Mouse (Mus musculus) left cerebral cortex, adult 18-20 months (tissue): ENCODE measurements around the gene Gstm3. TPM values are rescaled to one million over a fixed set of nuclear protein-coding genes. Genes with fewer than 3 reads are reported as not detected.
"Not testable (repeated sequence)": the region's sequence is repeated elsewhere in the genome, so short reads cannot be mapped to it uniquely, and the experiment has no call there.

Experiments
- DNase-seq, 2 experiments: peaks; one replicate each; pipeline ENCODE4 v3.0.0; 2021 to 2022; ENCODE audit warnings: low spot score in 2 of 2, mixed read lengths in 1 of 2
- total RNA-seq, 2 experiments: library from RNA; stranded (reverse); gene quantifications; 2 replicates each; pipeline ENCODE4 v1.2.3; 2021

Gstm3 gene
- total RNA-seq, 2 experiments from 2014 or later = not detected

DNA sequence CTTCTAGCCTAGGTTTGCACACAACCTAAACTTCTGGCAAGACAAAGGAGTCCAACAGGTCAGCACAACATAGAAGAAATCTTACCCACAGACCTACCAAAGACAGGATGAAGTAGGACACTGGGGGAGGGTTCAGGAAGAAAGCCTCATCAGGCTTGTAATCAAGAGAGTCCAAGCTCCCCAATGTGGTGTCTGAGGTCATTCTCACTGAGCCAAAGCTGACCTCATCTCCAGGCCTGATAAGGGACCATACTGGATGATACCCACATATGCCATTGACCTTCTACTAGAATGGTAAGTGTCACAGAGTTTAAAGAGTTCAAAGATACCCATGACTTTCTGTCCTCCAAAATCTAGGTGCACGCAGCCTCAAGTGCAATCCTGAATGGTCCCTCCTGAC is 5.2 kb upstream of the Gstm3 start:
- DNase-seq = no peak

- no peak for DNase-seq
These were observed 3.0 kb upstream of the Gstm3 start for GRCm38 (mm10) chr3:107972070-107972469.

- DNase-seq = not testable (repeated sequence)
These were observed 2.0 kb upstream of the Gstm3 start for GRCm38 (mm10) chr3:107971101-107971500.

GRCm38 (mm10) chr3:107966631-107967030 is 2.5 kb downstream of the Gstm3 start:
- DNase-seq = no peak

DNA sequence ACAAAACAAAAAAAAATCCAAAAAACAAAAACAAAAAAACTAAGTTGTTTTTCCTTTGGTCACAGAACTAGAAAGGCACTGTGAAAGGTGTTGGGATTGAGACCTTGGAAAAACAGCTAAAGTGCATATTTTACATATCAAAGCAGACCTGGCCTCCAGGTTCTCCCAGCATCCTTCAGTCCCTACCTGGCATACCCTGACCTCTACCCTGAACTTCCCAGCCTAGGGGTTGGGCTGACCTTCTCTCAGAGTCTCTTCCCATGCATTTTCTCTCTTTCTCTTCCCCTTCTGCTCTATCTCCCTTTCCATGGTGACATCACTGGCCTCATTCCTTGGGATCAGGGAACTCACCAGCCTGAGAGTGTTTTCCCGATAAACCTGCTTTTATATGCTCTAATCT is 3.5 kb downstream of the Gstm3 start:
- DNase-seq = no peak

DNA sequence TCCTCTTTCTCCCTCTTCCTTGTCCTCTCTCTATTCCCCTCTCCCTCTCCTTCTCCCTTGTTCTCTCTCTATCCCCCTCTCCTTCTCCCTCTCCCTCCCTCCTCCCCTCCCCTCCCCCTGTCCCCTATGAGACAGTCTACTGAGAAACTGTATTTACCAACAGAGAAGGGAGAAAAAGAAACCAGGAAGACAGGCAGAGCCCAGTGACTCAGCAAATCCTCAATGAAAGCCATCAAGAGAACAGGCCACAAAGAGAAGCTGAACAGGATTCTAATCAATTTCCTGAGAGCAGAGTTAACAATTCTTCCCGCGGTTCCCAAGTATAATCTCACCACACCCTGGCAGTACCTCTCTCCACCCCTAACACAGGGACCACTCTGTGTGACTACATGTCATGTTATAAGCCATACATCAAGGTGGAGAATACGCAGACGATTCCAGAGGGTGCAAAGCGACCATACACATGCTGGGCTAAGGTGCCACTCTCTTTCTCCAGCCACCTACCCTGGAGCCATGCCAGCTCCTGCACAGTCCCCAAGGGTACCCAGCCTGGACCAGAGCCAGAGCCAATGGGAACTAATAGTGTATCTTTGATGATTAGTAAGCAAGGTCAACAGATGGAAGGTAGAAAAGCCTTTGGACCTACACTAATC is 4.3 kb downstream of the Gstm3 start:
- no peak for DNase-seq

GRCm38 (mm10) chr3:107964026-107964425 is 5.1 kb downstream of the Gstm3 start:
- DNase-seq = no peak

DNA sequence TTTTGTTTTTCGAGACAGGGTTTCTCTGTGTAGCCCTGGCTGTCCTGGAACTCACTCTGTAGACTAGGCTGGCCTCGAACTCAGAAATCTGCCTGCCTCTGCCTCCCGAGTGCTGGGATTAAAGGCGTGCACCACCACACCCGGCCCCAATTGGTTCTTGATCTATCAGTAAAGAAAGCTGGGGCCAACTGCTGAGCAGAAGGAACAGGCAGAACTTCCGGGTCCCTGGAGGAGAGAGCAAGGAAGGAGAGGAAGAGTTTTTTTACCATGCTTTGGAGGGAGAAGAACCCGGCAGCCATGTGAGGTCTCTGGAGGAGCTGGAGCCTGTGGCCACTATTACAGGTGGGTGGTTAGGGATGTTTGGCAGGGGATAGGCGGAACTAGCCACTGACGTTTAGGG is 13.8 kb downstream of the Gstm3 start:
- DNase-seq = not testable (repeated sequence)

DNA sequence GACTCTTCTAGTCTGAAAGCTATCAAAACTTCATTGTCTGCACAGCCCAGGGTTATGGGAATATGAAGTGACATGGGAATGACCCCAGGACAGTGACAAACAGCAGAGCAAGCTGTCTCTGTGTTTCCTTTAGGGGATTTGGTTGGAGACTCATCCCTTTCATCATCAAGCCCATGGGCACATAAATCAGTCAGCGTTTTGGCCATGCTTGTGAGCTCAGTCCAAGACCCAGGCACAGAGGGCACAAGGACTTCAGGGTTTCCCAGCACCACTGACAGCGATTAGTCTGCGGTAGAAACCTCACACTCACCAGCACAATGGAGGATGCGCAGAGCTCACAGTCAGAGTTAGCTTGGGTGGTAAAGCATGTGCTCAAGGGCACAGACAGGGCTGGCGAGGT is 15.2 kb downstream of the Gstm3 start:
- DNase-seq = no peak

DNA sequence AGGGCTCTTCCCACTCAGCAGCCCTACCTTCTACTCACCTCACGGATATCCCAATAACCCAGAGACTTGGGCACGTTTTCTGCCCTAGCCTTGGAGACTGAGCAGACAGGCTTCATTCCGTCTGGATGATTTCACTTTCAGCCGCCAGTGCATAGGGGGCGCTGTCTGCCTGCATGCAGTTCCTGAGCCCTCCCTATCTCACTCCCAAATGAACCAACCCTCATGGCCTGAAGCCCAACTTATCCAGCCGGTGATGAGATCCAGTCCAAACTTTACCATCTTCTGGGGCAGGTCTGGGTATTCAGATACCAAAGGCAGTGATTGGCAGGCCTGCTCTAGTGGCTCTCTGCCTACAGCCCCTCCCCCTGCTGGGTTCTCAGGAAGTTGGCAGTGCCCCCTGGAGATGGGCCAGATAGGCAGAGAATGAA is 15.7 kb downstream of the Gstm3 start:
- DNase-seq = peak in 1 of 2 experiments; percentile 57

GRCm38 (mm10) chr3:107950531-107950930 is 18.6 kb downstream of the Gstm3 start:
- DNase-seq = no peak

DNA sequence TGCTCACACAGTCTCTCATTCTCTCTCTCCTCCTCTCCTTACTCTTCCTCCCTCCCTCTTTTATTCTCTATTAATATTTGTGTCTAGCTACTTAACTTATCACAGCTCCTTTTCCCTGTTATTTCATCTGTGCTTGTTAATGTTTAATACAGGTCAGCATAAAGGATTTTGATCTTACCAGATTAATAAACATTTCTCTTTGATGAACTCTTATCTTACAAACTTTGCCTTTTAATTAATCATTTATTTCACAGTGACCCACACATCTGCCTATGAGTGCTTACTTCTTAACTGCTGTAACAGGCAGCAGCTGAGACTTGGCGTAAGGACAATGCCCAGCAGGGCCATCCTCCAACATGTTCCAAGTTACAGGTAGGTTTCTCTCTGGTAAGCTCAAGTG is 19.6 kb downstream of the Gstm3 start:
- DNase-seq = not testable (repeated sequence)

GRCm38 (mm10) chr3:107945729-107946128 is 23.4 kb downstream of the Gstm3 start:
- DNase-seq = no peak

DNA sequence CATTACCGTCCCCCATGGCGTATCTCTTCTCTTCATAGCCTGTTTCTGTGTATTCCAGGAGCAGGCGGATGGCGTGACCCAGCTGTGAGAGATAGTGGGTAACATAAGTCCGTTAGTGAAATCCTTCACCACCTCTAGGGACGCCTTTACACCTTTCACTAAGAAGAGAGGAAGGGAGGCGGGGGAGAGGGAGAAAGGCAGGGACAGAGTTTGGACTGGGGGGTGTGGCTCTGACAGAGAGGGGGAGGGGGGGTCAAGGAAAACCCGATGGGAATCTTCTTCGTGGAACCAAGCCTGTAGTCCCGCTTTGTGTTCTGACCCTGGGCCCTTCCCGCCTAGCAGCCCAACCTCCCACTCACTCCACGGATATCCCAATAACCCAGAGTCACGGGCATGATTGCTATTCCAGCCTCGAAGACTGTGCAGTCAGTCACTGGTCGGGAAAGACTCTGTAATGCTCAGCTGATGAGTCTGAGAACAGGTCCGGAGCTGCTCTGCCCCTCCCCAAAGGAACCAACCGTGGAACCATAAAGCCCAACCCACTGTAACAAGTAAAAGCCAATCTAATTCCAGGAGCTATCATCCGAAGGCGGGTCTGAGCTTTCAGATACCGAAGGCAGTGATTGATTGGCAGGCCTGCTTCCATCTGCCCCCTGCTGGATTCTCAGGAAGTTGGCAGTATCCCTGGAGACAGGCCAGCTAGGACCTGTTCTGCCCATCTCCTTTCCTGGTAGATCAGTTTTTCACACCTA is 25.7 kb downstream of the Gstm3 start, which contains the start of gene Gstm6:
TSS of gene Gstm6 (minus strand) at position 511 of the 752 bp plus-strand sequence.
- no peak for DNase-seq

DNA sequence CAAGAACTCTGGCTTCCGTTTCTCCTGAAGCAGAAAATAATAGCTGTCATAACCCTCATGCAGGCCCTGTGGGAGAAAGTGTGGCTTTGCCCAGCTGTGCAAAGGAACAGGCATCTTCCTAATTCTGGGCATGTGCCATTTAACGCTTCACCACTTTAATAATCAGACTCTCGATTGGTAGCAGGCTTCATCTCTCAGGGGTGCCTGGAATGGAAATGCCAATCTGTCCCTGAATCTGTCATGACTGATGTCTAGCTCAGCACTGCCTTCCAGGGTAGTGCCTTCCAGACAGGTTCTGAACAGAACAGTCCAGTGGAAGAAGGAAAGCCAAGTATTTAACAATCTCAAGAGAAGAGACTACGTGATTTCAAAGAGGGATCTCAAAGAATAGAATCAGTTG is 27.8 kb downstream of the Gstm3 start:
- no peak for DNase-seq

DNA sequence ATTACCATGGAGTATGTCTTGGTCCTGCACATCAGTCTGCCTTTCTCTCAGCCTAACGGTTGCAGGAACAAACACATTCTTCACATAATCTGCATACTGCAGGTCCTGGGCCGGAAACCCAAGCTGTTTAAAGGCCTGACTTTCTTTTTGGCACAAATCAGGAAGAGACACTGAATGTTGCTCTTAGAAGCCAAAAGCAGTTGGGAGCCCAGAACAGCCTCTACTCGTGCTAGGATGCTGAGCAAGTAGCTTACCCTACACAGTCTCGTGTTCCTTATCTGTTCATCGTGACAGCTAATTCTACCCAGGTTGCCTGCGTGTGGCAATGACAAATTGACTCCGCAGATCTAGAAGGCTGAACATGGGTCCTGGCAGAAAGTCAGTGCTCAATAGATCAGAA is 28.6 kb downstream of the Gstm3 start:
- no peak for DNase-seq

GRCm38 (mm10) chr3:107939830-107940229 is 29.3 kb downstream of the Gstm3 start:
- DNase-seq = peak in 1 of 2 experiments; percentile 33

DNA sequence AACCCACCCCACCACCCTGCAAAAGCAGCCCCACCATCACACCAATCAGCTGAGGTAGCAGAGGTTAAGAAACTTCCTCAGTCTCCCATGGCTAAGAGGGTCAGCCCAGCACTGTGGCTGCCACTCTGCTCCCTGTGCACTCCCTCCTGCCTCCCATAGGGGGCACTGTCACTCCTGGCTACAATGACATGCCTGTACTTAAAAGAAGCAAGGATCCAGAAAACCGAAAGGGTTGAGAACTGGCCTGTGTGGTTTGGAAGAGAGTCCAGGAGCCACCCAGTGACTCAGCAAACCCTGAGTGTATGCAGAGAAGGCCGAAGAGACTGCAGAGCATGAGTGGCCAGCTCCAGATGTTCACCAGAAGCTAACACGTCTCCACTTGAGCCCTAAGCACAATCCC is 29.7 kb downstream of the Gstm3 start:
- DNase-seq = peak; percentile 52 to 60

DNA sequence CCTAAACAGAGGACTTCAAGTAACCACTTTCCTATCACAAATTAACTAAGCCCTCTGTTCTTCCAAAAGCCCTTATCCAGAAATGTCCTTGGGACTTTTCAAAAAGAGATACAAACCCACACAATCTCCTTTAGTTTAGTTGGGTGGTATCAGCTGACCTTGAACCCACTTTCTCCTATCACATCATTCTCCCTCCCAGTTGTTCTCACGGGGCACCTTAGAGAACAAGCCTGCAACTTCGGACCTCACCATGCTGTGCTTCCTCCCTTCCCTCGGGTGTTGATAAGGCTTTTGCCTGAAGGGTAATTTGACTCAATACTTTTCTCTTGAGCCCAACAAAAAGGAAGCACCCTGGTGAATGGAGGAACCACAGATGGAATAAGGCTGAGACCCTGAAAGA is 33.2 kb downstream of the Gstm3 start:
- DNase-seq = no peak

DNA sequence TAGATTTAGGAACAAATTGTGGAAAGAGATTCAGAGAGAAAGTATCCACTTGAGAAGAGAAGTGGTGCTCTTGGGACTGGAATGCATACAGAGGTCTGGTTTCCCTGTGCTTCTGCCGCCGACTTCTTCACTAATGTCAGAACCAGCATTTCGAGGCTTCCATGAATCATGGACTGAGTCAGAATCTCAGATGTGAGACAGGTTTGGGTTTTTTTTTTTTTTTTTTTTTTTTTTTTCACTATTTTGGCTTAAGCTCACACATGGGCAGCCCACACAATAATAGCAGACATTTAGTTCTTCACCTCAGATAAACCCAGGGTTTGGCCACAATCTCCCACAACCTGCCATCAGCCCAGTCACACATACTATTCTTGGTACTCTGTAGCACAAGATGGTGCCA is 33.8 kb downstream of the Gstm3 start:
- no peak for DNase-seq

- no peak for DNase-seq
These were observed 37.0 kb downstream of the Gstm3 start for GRCm38 (mm10) chr3:107932128-107932527.

DNA sequence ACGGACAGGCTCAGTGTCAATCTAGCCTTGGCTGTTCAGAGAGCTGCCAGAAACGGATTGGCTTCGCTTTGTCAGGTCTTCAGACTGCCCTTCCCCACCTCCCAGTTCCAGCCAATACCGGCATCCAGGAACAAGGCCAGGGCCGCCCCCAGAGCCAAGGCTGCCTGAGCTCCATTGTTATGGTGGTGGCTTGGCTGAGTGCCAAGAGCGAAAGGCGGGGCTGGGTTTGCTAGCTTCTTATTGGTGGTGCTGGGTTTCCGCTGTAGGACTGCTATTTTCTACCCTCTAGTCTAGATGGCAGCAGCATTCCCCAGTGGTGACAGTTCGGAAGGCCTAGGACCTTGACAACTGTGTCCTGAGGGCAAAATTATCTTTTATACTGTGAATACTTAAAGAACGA is 37.4 kb downstream of the Gstm3 start, which contains the start of gene Gstm7:
TSS of gene Gstm7 (minus strand) at position 148 of the 400 bp plus-strand sequence.
- peak; percentile 97 to 98 for DNase-seq

DNA sequence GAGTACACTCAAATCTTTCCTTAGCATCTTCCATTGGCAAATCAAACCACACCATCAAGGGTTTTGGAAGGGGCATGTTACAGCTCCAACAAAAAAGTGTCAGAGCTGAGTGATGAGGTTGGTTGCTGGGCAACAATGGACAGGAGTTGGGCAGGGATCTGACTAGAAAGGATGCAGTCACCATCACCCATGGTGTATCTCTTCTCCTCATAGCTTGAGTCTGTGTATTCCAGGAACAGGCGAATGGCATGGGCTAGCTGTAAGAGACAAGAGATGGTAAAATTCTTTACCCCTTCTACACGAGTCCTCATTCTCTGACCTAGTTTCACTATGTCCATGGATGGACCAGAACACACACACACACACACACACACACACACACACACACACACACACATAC is 37.9 kb downstream of the Gstm3 start:
- no peak for DNase-seq
